Mouse (Mus musculus): ENCODE measurements around the gene Homez. TPM values are rescaled to one million over a fixed set of nuclear protein-coding genes. Genes with fewer than 3 reads are reported as not detected.

Homez gene
- total RNA-seq, 2 experiments from 2014 or later = 2.6 to 4.0 TPM

DNA sequence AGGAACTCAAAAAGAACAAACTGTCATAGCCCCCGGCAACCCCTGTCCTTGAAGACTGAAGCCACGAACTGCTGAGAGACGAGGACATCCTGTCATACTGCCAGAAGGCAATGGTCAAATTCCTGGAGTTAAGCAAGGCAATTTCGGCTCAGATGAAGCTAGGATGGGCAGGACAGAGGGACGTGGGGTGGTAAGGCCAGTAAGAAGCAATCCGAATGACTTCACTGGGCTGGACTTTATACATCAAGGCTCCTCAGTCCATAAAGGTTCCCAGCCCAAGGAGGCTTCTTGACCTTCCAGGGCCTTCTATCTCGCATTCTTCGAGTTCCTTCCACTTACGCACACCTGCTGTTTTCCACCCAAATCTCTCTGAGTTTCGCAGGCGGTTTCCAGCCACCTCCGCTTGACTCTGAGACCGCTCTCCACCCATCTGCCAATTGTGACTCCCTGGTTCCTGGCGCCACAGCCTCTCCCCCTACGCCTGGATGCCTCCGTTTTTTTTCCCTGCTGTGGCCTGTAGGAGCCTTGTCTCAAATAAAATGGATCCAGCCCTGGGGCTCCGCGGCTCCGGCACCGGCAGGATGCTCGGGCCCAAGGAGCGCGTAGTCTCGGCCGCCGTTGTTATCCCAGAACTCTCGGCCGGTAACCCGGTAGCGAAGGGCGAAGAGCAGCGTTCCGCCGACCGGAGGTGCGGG, 5.2 kb upstream of the Homez start:
- peak in 1 of 2 experiments; percentile 19 for DNase-seq
- intact Hi-C loops (cut with DNase I) = loop anchor here (1.0 kb wide), 1 partner anchor 12 kb away; no protein-coding TSS in a partner anchor

- DNase-seq = no peak
- intact Hi-C loops (cut with DNase I) = no loop called here
Measured at GRCm38 (mm10) chr14:54874165-54874564, 3.4 kb upstream of the Homez start.

DNA sequence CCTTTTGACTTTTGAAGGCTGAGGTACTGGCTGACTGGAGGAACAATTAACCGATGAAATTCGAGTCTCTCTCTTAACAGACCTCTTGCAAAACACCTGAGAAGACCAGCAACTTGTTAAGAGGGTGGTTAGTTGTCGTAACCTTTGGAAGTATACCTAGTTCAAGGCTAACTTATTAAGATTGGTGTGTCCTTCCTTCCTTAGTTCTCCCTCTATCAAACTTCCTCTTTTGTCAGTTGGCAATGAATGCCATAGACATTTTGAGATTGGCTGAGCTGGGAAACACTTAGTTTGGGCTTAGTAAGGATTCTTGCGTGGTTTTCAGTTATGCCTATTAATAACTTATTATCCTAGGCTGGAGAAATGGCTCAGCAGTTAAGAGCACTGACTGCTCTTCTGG, 2.7 kb downstream of the Homez start:
- no peak for DNase-seq
- intact Hi-C loops (cut with DNase I) = no loop called here

GRCm38 (mm10) chr14:54866936-54867335, 3.8 kb downstream of the Homez start:
- DNase-seq = no peak
- intact Hi-C loops (cut with DNase I) = no loop called here

DNA sequence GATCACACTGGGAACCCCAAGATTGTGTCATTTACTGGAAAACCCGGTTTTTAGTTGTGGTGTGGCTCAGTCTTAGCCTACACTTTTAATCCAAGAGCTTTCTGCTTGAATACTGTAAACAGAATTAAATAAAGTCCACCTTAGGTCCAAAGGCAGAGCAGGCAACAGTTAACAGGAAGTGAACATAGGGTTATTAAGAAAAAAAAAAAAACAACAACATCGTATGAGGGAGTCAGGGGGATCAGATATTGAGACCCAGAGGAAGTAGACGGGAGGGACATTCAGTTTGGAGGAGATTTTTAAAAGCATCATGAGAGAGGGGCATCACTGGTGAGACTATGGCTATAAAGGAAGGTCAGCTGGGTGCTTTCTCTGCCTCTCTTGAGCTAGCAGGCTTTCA, 4.5 kb downstream of the Homez start:
- intact Hi-C loops (cut with DNase I) = no loop called here

DNA sequence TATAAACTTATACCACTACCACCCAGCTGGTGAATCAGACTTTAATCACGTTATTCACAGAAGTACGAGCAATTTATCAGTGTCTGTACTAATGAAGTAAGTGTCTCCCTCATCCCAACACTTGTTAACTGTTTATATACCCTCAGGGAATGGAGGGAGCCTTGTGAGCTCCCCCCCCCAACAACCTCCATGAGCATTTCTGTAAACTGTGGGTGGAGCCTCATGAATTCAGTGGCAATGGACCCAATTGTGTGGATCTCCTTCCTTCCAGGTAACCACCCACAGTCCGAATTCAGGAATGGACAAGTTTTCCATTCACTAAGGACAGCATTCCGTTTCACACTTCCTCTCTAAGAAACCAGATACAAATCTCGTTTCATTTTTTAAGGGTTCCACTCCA, 5.1 kb downstream of the Homez start:
- intact Hi-C loops (cut with DNase I) = no loop called here
- DNase-seq = no peak

More for the DNA sequence above, 4.5 kb downstream of the Homez start:
- no peak for DNase-seq

DNA sequence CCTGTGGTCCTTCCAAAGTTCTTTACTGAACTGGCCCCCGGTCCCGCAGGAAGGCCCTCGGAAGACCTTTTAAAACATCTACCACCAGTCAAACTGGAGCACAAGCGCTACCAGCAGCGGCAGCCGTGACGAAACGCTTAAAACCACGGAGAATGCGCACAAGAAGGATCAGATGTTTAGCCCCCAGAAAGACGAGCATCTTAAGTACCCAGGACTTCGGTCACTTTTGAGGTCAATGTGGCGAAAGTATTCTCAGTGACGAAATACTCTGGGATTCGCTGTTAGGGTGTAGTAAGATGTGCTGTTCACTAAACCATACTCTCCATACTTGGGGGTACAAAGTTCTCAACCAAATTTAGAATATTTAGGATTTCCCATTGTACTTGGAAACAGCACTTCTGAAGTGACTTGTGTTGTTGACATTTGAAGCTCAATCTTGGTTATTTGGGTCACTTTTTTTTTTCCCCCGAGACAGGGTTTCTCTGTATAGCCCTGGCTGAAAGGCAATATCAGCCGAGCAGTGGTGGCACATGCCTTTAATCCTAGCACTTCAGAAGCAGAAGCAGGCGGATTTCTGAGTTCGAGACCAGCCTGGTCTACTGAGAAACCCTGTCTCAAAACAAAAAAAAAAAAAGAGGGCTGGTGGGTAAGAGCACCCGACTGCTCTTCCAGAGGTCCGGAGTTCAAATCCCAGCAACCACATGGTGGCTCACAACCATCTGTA, 6.3 kb downstream of the Homez start:
- no peak for DNase-seq
- intact Hi-C loops (cut with DNase I) = loop anchor here (1.0 to 5.0 kb wide), 2 partner anchors 12 to 77 kb away; no protein-coding TSS in a partner anchor

- DNase-seq = peak; percentile 87 to 90
- intact Hi-C loops (cut with DNase I) = loop anchor here (1.0 to 5.0 kb wide), 2 partner anchors 13 to 76 kb away; no protein-coding TSS in a partner anchor
Measured at GRCm38 (mm10) chr14:54863501-54864312, 7.1 kb downstream of the Homez start.

DNA sequence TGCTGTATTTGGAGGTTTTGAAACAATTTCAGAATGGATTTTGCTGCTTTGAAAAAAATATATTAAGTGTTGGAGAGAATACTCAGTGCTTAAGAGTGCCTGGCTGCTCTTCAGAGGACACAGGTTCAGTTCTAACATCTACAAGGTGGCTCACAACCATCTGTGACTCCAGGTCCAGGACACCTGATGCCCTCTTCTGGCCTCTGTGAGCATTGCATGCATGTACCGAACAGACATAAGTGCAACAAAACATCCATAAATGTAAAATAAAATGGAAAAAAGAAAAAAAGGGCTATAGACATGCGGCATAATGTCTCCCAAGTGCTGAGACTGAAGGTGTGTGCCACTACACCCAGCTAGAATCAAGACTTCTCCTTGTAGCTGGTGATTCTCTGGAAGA, 10.2 kb downstream of the Homez start:
- intact Hi-C loops (cut with DNase I) = loop anchor here (5.0 kb wide), 1 partner anchor 73 kb away; no protein-coding TSS in a partner anchor
- DNase-seq = peak in 1 of 2 experiments; percentile 39

DNA sequence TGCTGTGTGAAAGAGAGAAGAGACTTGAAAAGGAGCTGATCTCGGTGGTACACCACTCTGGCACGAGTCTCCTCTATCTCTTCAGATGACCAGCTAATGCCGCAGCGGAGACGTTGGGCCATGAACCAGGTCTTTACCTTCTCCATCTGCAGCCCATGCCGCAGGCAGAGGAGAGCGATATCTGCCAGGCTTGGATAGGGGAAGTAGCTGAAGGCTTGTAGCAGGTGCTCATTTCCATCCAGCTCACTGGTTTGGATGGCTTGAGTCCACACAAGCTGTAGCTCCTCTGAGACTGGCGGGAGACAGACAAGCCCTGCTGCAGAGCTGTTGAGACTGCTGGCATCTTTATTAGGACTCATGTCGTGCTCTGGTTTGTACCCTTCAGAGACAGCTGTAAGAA, 12.9 kb downstream of the Homez start:
- DNase-seq = no peak
- intact Hi-C loops (cut with DNase I) = no loop called here

GRCm38 (mm10) chr14:54856703-54857102, 14.1 kb downstream of the Homez start:
- intact Hi-C loops (cut with DNase I) = no loop called here
- DNase-seq = no peak

DNA sequence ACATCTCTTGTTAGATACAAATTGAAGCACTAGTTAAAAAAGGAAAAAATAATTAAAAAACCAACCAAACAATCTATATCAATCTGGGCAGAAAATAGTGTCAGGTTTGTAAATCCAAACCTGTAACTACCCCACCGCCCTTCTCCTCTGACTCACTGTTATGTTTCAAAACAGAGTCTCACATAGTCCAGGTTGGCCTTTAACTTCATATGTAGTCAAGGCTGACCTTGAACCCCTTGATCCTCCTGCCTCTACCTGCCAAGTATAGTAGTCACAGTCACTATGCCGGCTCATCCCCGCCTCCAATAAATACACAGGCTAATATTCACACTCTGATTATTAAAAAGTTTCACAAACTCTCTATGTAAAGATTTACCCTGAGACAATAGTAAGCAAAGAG, 15.0 kb downstream of the Homez start:
- intact Hi-C loops (cut with DNase I) = no loop called here
- DNase-seq = no peak

GRCm38 (mm10) chr14:54843461-54843860, 27.3 kb downstream of the Homez start:
- DNase-seq = no peak
- intact Hi-C loops (cut with DNase I) = loop anchor here (2.0 to 10.0 kb wide), 2 partner anchors 95 to 161 kb away; no protein-coding TSS in a partner anchor

DNA sequence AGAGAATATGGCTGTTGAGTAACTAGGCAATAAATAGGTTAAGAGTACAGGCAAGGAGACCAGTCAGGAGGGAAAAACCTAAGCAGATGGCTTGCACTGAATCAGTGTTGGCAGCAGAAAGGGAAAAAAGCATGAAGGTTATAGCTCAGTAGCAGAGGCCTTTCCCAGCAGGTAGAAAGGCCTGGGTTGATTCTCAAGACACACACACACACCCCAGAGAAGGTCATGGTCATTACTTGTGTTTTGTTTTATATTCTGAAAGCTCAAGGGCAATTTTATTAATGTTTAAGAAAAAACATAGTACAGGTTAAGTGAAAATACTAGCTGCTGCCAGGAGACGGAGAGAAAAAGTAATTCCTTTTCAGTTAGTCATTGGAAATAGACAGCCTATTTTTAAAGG, 47.0 kb downstream of the Homez start:
- intact Hi-C loops (cut with DNase I) = no loop called here
- DNase-seq = no peak

DNA sequence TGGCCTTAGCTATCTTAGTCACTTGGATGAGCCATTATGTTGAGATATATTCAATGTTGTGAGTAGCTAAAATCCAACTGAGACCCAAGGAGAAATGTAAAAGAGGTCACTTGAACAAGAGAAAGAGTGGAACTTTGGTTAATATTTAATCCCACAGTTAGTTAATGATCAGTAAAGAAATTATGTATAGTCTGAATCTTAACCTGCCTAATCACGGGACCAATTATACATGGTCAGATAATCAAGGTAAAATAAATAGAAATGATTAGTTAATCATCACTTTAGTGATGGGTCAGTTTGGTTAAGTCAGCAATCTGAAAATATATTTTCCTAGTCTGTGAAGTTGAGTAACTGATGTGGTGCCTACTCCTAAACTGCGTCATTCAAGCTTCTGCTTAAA, 48.5 kb downstream of the Homez start:
- intact Hi-C loops (cut with DNase I) = no loop called here
- no peak for DNase-seq

GRCm38 (mm10) chr14:54817791-54818190, 53.0 kb downstream of the Homez start:
- intact Hi-C loops (cut with DNase I) = loop anchor here (2.0 kb wide), 1 partner anchor 103 kb away; no protein-coding TSS in a partner anchor

DNA sequence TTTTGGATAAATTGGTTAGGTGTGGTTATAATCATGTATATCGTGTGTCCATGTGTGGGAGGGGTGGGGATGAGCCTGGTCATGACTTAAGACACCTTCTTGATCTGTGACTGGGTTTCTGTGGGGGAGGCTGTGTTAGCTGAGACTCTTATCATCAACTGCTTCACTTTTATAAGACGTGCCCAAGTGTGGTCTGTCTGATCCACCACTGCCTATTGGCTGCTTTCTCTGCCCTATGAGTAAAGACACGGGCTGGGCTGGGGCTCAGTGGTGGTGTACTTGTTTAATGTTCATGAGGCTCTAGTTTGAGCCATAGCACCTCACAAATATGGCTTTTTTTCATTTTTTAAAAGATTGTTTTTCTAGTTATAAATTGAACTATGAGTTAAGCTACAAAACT, 55.0 kb downstream of the Homez start:
- DNase-seq = no peak
- intact Hi-C loops (cut with DNase I) = no loop called here

More at GRCm38 (mm10) chr14:54817791-54818190, 53.0 kb downstream of the Homez start:
- DNase-seq = no peak

- DNase-seq = no peak
- intact Hi-C loops (cut with DNase I) = no loop called here
Measured at GRCm38 (mm10) chr14:54813991-54814390, 56.8 kb downstream of the Homez start, which contains the start of gene Rnf212b. Gene Rnf212b (plus strand): TSS chr14:54814141.

- no peak for DNase-seq
- intact Hi-C loops (cut with DNase I) = no loop called here
Measured at GRCm38 (mm10) chr14:54809668-54810033, 61.1 kb downstream of the Homez start.

DNA sequence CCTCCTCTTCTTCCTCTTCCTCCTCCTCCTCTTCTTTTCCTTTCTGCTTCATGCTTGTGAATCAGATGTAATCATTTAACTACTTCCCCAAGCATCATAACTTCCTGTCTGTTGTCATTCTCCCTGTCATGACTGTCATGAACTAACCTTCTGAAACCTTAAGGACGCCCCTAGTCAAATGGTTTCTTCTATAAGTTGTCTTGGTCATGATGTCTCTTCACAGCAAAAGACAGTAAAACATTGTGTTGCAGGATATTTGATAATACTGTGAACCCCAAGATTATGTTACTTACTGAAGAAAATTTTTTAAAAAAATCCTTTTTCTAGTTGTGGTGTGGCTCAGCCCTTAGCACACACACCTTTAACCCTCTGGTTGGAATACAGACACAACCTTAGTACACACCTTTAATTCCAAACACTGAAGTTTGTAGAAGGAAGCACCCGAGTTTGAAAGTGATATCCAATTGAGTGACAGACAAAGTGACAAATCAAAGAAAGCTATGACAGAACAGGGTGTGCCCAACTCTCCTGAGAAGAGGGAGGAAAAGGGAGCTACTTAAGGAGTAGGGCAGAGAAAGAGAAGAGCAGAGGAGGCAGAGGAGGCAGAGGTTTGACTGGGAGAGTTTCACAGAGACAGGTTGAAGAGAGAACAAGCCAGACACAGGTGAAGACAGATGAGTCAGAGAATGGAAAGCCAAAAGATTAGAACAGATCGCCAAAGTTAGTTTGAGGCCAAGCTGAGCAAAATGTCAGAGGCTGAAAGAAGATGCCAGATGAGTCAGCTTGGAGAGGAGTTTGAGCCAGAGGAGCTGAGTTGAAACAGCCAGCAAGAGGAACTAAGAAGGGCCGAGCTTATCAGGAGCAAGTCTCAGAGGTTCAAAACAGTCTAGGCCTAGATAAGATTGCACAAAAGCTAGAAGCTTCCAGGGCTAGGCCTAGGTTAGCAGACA, 61.8 kb downstream of the Homez start:
- DNase-seq = no peak
- intact Hi-C loops (cut with DNase I) = no loop called here
